In genomic region chr9:110631191-110631590, GRCm38 (mm10) we compare ENCODE assay signal across 9 mouse cellular contexts. TPM values are rescaled to one million over a fixed set of nuclear protein-coding genes. Genes with fewer than 3 reads are reported as not detected.
DNase-seq lines count a peak whose midpoint lies in the region; ATAC-seq and TF ChIP-seq lines count a peak whose summit lies in the region.
"Had no signal": no experiment of that assay in that cellular context is flagged by ENCODE, and none has a peak within 500 bp of the region (broad histone marks: within the 10 kb centered on the region; RNA-seq: fewer than 3 reads in every experiment).

No protein-coding gene starts in this region.

- peak; percentile 56 for ATAC-seq in granulocyte monocyte progenitor cell, adult 5-6 weeks (replicated peaks; ENCODE audit: poor library complexity, severe bottlenecking)
- ATAC-seq in midbrain, postnatal 0 days (ENCODE audit: low FRiP score), result no peak; the same call in 1 of the 2 replicates
- ATAC-seq: Patski had no signal

- H3K27ac ChIP-seq in cerebellum, adult 2 months (ENCODE audit: insufficient read depth, low read length), result no peak overlapping the region
- no peak overlapping the region for H3K27ac ChIP-seq in bone marrow macrophage, adult 2 months (ENCODE audit: insufficient read depth, low read depth, low read length)
- H3K27ac ChIP-seq in midbrain, postnatal 0 days (ENCODE audit: low read depth, low read length), result no peak overlapping the region

- DNase-seq in cerebellum, adult 2 months, result peak in 1 of 2 experiments; percentile 50
- DNase-seq in cerebellum, adult 9-10 months, result no peak
- DNase-seq in 3T3-L1 (ENCODE audit: low read depth, low spot score) (peak; percentile 29), adipocyte (ENCODE audit: low spot score) (no peak)
- DNase-seq in kidney, postnatal 14 days, result peak; percentile 56
- DNase-seq in midbrain, postnatal 0 days (ENCODE audit: low spot score), result peak; percentile 81

- H3K4me1 ChIP-seq in cerebellum, adult 2 months (ENCODE audit: control insufficient read depth, insufficient read depth, low read length), result no peaks in the 10 kb centered on the region
- no peaks in the 10 kb centered on the region for H3K4me1 ChIP-seq in bone marrow macrophage, adult 2 months (ENCODE audit: control insufficient read depth, insufficient read depth, low read length)
- H3K4me1 ChIP-seq in midbrain, postnatal 0 days (ENCODE audit: insufficient read depth, low read length), result no peaks in the 10 kb centered on the region

- WGBS in cerebellum, adult 2 months, result 39% methylated on average over 10 of the region's 10 CpGs
- 26% methylated on average over 10 of the region's 10 CpGs for WGBS in midbrain, postnatal 0 days

- no peaks in the 10 kb centered on the region for H3K27me3 ChIP-seq in cerebellum, adult 2 months (ENCODE audit: control insufficient read depth, insufficient read depth, low read length)
- no peaks in the 10 kb centered on the region for H3K27me3 ChIP-seq in midbrain, postnatal 0 days (ENCODE audit: insufficient read depth, low read length)
- H3K27me3 ChIP-seq: Patski had no signal

- peaks cover 34% of the 10 kb centered on the region for H3K36me3 ChIP-seq in midbrain, postnatal 0 days (ENCODE audit: insufficient read depth, low read length)

- no peak overlapping the region for H3K4me3 ChIP-seq in cerebellum, adult 2 months (replicated peaks; ENCODE audit: insufficient read depth, low read depth, low read length)
- no peak overlapping the region for H3K4me3 ChIP-seq in bone marrow macrophage, adult 2 months (ENCODE audit: insufficient read depth, low read length)
- peak overlapping the region; percentile 2; the same call in 1 of the 2 replicates for H3K4me3 ChIP-seq in midbrain, postnatal 0 days (ENCODE audit: low read depth, low read length)

- H3K4me2 ChIP-seq in midbrain, postnatal 0 days (ENCODE audit: low read depth, low read length, poor library complexity, severe bottlenecking), result peak overlapping the region; percentile 28

- TF ChIP-seq POLR2A in cerebellum, adult 2 months (IDR thresholded peaks at IDR 0.05; ENCODE audit: borderline replicate concordance, insufficient read depth, low read length), result no peak
- no peak for TF ChIP-seq POLR2A in bone marrow macrophage, adult 2 months (IDR thresholded peaks at IDR 0.05; ENCODE audit: borderline replicate concordance, low read depth, low read length)

- TF ChIP-seq CTCF in cerebellum, adult 2 months (IDR thresholded peaks at IDR 0.05; ENCODE audit: borderline replicate concordance, insufficient read depth, low read depth, low read length), result peak; percentile 54
- peak; percentile 82 for TF ChIP-seq CTCF in bone marrow macrophage, adult 2 months (IDR thresholded peaks at IDR 0.05; ENCODE audit: low read depth, low read length)
- TF ChIP-seq CTCF in midbrain, postnatal 0 days (IDR thresholded peaks at IDR 0.05), result peak; percentile 76

- no peak overlapping the region for H3K9ac ChIP-seq in midbrain, postnatal 0 days (replicated peaks; ENCODE audit: low read length, poor library complexity, severe bottlenecking)

- H3K9me3 ChIP-seq in midbrain, postnatal 0 days (ENCODE audit: low read length), result no peaks in the 10 kb centered on the region

RNA-seq across cellular contexts. Expression of gene Nradd, which starts 6.9 kb away (rescaled TPM):
- 3.2 and 3.5 TPM in 2 replicates for polyA plus RNA-seq in cerebellum, adult 2 months (2012; rRNA removed)
- polyA plus RNA-seq in bone marrow macrophage, adult 2 months (2012; ENCODE audit: insufficient read depth, insufficient read length, missing spikeins), result 6.8 and 10.0 TPM in 2 replicates
- total RNA-seq in granulocyte monocyte progenitor cell, adult 5-6 weeks (2014; fragmentation: Nextera tagmentation), result 4.4 and 4.5 TPM in 2 replicates
- 0.99 and 4.7 TPM in 2 replicates for total RNA-seq in granulocyte monocyte progenitor cell, adult 5-6 weeks (2017)
- 20.9 and 23.2 TPM in 2 replicates for total RNA-seq in midbrain, postnatal 0 days (2014; rRNA removed)
- 17.4 and 20.6 TPM in 2 replicates for polyA plus RNA-seq in midbrain, postnatal 0 days (2015; fragmentation: Nextera tagmentation; extraction: Ambion mirVana)

RNA-seq across cellular contexts. Expression of gene Nbeal2, which starts 22.8 kb away (rescaled TPM):
- 16.8 and 19.1 TPM in 2 replicates for polyA plus RNA-seq in cerebellum, adult 2 months (2012; rRNA removed)
- polyA plus RNA-seq in bone marrow macrophage, adult 2 months (2012; ENCODE audit: insufficient read depth, insufficient read length, missing spikeins), result 50.4 and 51.9 TPM in 2 replicates
- total RNA-seq in granulocyte monocyte progenitor cell, adult 5-6 weeks (2014; fragmentation: Nextera tagmentation), result 37.5 and 49.2 TPM in 2 replicates
- 11.0 and 13.9 TPM in 2 replicates for total RNA-seq in granulocyte monocyte progenitor cell, adult 5-6 weeks (2017)
- 9.3 and 11.5 TPM in 2 replicates for total RNA-seq in midbrain, postnatal 0 days (2014; rRNA removed)
- 3.9 and 4.0 TPM in 2 replicates for polyA plus RNA-seq in midbrain, postnatal 0 days (2015; fragmentation: Nextera tagmentation; extraction: Ambion mirVana)

RNA-seq across cellular contexts. Expression of gene Ccdc12, which starts 25.1 kb away (rescaled TPM):
- 98.5 and 102 TPM in 2 replicates for polyA plus RNA-seq in cerebellum, adult 2 months (2012; rRNA removed)
- polyA plus RNA-seq in bone marrow macrophage, adult 2 months (2012; ENCODE audit: insufficient read depth, insufficient read length, missing spikeins), result 134 and 143 TPM in 2 replicates
- total RNA-seq in granulocyte monocyte progenitor cell, adult 5-6 weeks (2014; fragmentation: Nextera tagmentation), result 149 TPM in 2 replicates
- 98.5 and 104 TPM in 2 replicates for total RNA-seq in granulocyte monocyte progenitor cell, adult 5-6 weeks (2017)
- total RNA-seq in midbrain, postnatal 0 days (2014; rRNA removed), result 25.0 and 51.6 TPM in 2 replicates
- polyA plus RNA-seq in midbrain, postnatal 0 days (2015; fragmentation: Nextera tagmentation; extraction: Ambion mirVana), result 102 and 106 TPM in 2 replicates

Comparison
In these comparisons a context has a peak if more than half of its experiments do, and no peak if none do; other contexts are left out.
1. DNase-seq: peak in 3T3-L1 (single experiment), kidney, postnatal 14 days (single experiment) and midbrain, postnatal 0 days (single experiment); none in cerebellum, adult 9-10 months (single experiment) and adipocyte (single experiment).
2. Peak in every context shown above with its lines, with median percentiles within 50 percentile points of each other: CTCF ChIP-seq.